Mouse (Mus musculus): ENCODE data around the gene Veph1. TPM values are rescaled to one million over a fixed set of nuclear protein-coding genes. Genes with fewer than 3 reads are reported as not detected.

Veph1 gene
- polyA plus RNA-seq, 1 experiment from 2014 or later, result 5.8 TPM

- H3K27ac ChIP-seq (ENCODE audit: low read depth, low read length), result no peak overlapping the region
- H3K4me1 ChIP-seq (ENCODE audit: control insufficient read depth, insufficient read depth, low read length), result no peaks in the 10 kb centered on the region
- H3K4me2 ChIP-seq (ENCODE audit: low read depth, low read length), result no peak overlapping the region
- H3K9me3 ChIP-seq (ENCODE audit: control insufficient read depth, low read length), result no peaks in the 10 kb centered on the region
- no peak overlapping the region for H3K9ac ChIP-seq (replicated peaks; ENCODE audit: low read depth, low read length)
- no peaks in the 10 kb centered on the region for H3K27me3 ChIP-seq (ENCODE audit: control insufficient read depth, insufficient read depth, low read length)
- no peaks in the 10 kb centered on the region for H3K36me3 ChIP-seq (ENCODE audit: control insufficient read depth, insufficient read depth, low read length)
- 64% methylated on average over 6 of the region's 6 CpGs for WGBS
- no peak overlapping the region for H3K4me3 ChIP-seq (ENCODE audit: low read depth, low read length)
- no peak; the same call in 1 of the 2 replicates for ATAC-seq (ENCODE audit: low read depth)
Measured at GRCm38 (mm10) chr3:66162612-66163011, 134.0 kb downstream of the Veph1 start.

- Histone ChIP-seq H3K4me3 (ENCODE audit: low read depth, low read length) (no peak overlapping the region), H3K36me3 (ENCODE audit: control insufficient read depth, insufficient read depth, low read length) (no peaks in the 10 kb centered on the region), H3K4me1 (ENCODE audit: control insufficient read depth, insufficient read depth, low read length) (no peaks in the 10 kb centered on the region), H3K27ac (ENCODE audit: low read depth, low read length) (no peak overlapping the region), H3K27me3 (ENCODE audit: control insufficient read depth, insufficient read depth, low read length) (no peaks in the 10 kb centered on the region), H3K9me3 (ENCODE audit: control insufficient read depth, low read length) (no peaks in the 10 kb centered on the region), H3K4me2 (ENCODE audit: low read depth, low read length) (no peak overlapping the region), H3K9ac (replicated peaks; ENCODE audit: low read depth, low read length) (no peak overlapping the region)
- 87% methylated on average over 8 of the region's 8 CpGs for WGBS
- no peak for ATAC-seq (ENCODE audit: low read depth)
Measured at GRCm38 (mm10) chr3:66157947-66158346, 138.7 kb downstream of the Veph1 start.

GRCm38 (mm10) chr3:66137601-66138000, 159.0 kb downstream of the Veph1 start:
- no peaks in the 10 kb centered on the region for H3K36me3 ChIP-seq (ENCODE audit: control insufficient read depth, insufficient read depth, low read length)
- no peak overlapping the region for H3K27ac ChIP-seq (ENCODE audit: low read depth, low read length)
- H3K9me3 ChIP-seq (ENCODE audit: control insufficient read depth, low read length), result no peaks in the 10 kb centered on the region
- 80% methylated on average over 7 of the region's 7 CpGs for WGBS
- no peak overlapping the region for H3K4me3 ChIP-seq (ENCODE audit: low read depth, low read length)
- H3K27me3 ChIP-seq (ENCODE audit: control insufficient read depth, insufficient read depth, low read length), result no peaks in the 10 kb centered on the region
- H3K4me1 ChIP-seq (ENCODE audit: control insufficient read depth, insufficient read depth, low read length), result no peaks in the 10 kb centered on the region
- no peak overlapping the region for H3K9ac ChIP-seq (replicated peaks; ENCODE audit: low read depth, low read length)
- H3K4me2 ChIP-seq (ENCODE audit: low read depth, low read length), result no peak overlapping the region
- no peak for ATAC-seq (ENCODE audit: low read depth)

GRCm38 (mm10) chr3:66131264-66131950, 165.2 kb downstream of the Veph1 start:
- no peaks in the 10 kb centered on the region for H3K27me3 ChIP-seq (ENCODE audit: control insufficient read depth, insufficient read depth, low read length)
- H3K9me3 ChIP-seq (ENCODE audit: control insufficient read depth, low read length), result no peaks in the 10 kb centered on the region
- no peak overlapping the region for H3K27ac ChIP-seq (ENCODE audit: low read depth, low read length)
- no peaks in the 10 kb centered on the region for H3K36me3 ChIP-seq (ENCODE audit: control insufficient read depth, insufficient read depth, low read length)
- no peak overlapping the region for H3K9ac ChIP-seq (replicated peaks; ENCODE audit: low read depth, low read length)
- WGBS, result 64% methylated on average over 4 of the region's 4 CpGs
- H3K4me1 ChIP-seq (ENCODE audit: control insufficient read depth, insufficient read depth, low read length), result no peaks in the 10 kb centered on the region
- no peak for ATAC-seq (ENCODE audit: low read depth)
- H3K4me2 ChIP-seq (ENCODE audit: low read depth, low read length), result no peak overlapping the region
- H3K4me3 ChIP-seq (ENCODE audit: low read depth, low read length), result no peak overlapping the region

- no peaks in the 10 kb centered on the region for H3K27me3 ChIP-seq (ENCODE audit: control insufficient read depth, insufficient read depth, low read length)
- no peaks in the 10 kb centered on the region for H3K4me1 ChIP-seq (ENCODE audit: control insufficient read depth, insufficient read depth, low read length)
- H3K4me2 ChIP-seq (ENCODE audit: low read depth, low read length), result no peak overlapping the region
- WGBS, result 81% methylated on average over 5 of the region's 5 CpGs
- H3K4me3 ChIP-seq (ENCODE audit: low read depth, low read length), result no peak overlapping the region
- ATAC-seq (ENCODE audit: low read depth), result no peak
- no peak overlapping the region for H3K9ac ChIP-seq (replicated peaks; ENCODE audit: low read depth, low read length)
- no peaks in the 10 kb centered on the region for H3K9me3 ChIP-seq (ENCODE audit: control insufficient read depth, low read length)
- H3K36me3 ChIP-seq (ENCODE audit: control insufficient read depth, insufficient read depth, low read length), result no peaks in the 10 kb centered on the region
- no peak overlapping the region for H3K27ac ChIP-seq (ENCODE audit: low read depth, low read length)
Measured at GRCm38 (mm10) chr3:66129689-66130088, 166.9 kb downstream of the Veph1 start.

- Histone ChIP-seq H3K4me3 (ENCODE audit: low read depth, low read length) (no peak overlapping the region), H3K36me3 (ENCODE audit: control insufficient read depth, insufficient read depth, low read length) (no peaks in the 10 kb centered on the region), H3K27me3 (ENCODE audit: control insufficient read depth, insufficient read depth, low read length) (no peaks in the 10 kb centered on the region), H3K4me1 (ENCODE audit: control insufficient read depth, insufficient read depth, low read length) (no peaks in the 10 kb centered on the region), H3K9me3 (ENCODE audit: control insufficient read depth, low read length) (no peaks in the 10 kb centered on the region), H3K27ac (ENCODE audit: low read depth, low read length) (no peak overlapping the region), H3K9ac (replicated peaks; ENCODE audit: low read depth, low read length) (no peak overlapping the region), H3K4me2 (ENCODE audit: low read depth, low read length) (no peak overlapping the region)
- 79% methylated on average over 5 of the region's 5 CpGs for WGBS
- no peak for ATAC-seq (ENCODE audit: low read depth)
Measured at GRCm38 (mm10) chr3:66105493-66105892, 191.1 kb downstream of the Veph1 start.

GRCm38 (mm10) chr3:66102599-66102932, 194.1 kb downstream of the Veph1 start:
- H3K4me2 ChIP-seq (ENCODE audit: low read depth, low read length), result no peak overlapping the region
- H3K27ac ChIP-seq (ENCODE audit: low read depth, low read length), result no peak overlapping the region
- no peak overlapping the region for H3K9ac ChIP-seq (replicated peaks; ENCODE audit: low read depth, low read length)
- WGBS, result 84% methylated on average over 3 of the region's 3 CpGs
- H3K4me1 ChIP-seq (ENCODE audit: control insufficient read depth, insufficient read depth, low read length), result no peaks in the 10 kb centered on the region
- H3K27me3 ChIP-seq (ENCODE audit: control insufficient read depth, insufficient read depth, low read length), result no peaks in the 10 kb centered on the region
- no peak overlapping the region for H3K4me3 ChIP-seq (ENCODE audit: low read depth, low read length)
- ATAC-seq (ENCODE audit: low read depth), result no peak
- no peaks in the 10 kb centered on the region for H3K9me3 ChIP-seq (ENCODE audit: control insufficient read depth, low read length)
- H3K36me3 ChIP-seq (ENCODE audit: control insufficient read depth, insufficient read depth, low read length), result no peaks in the 10 kb centered on the region

- Histone ChIP-seq H3K27ac (ENCODE audit: low read depth, low read length) (no peak overlapping the region), H3K9me3 (ENCODE audit: control insufficient read depth, low read length) (no peaks in the 10 kb centered on the region), H3K4me2 (ENCODE audit: low read depth, low read length) (no peak overlapping the region), H3K9ac (replicated peaks; ENCODE audit: low read depth, low read length) (no peak overlapping the region), H3K27me3 (ENCODE audit: control insufficient read depth, insufficient read depth, low read length) (no peaks in the 10 kb centered on the region), H3K4me1 (ENCODE audit: control insufficient read depth, insufficient read depth, low read length) (no peaks in the 10 kb centered on the region), H3K4me3 (ENCODE audit: low read depth, low read length) (no peak overlapping the region), H3K36me3 (ENCODE audit: control insufficient read depth, insufficient read depth, low read length) (no peaks in the 10 kb centered on the region)
- 56% methylated on average over 11 of the region's 11 CpGs for WGBS
- ATAC-seq (ENCODE audit: low read depth), result peak; percentile 89
Measured at GRCm38 (mm10) chr3:66101809-66102598, 194.6 kb downstream of the Veph1 start.

- H3K27me3 ChIP-seq (ENCODE audit: control insufficient read depth, insufficient read depth, low read length), result no peaks in the 10 kb centered on the region
- H3K4me3 ChIP-seq (ENCODE audit: low read depth, low read length), result no peak overlapping the region
- no peaks in the 10 kb centered on the region for H3K36me3 ChIP-seq (ENCODE audit: control insufficient read depth, insufficient read depth, low read length)
- ATAC-seq (ENCODE audit: low read depth), result no peak
- no peak overlapping the region for H3K4me2 ChIP-seq (ENCODE audit: low read depth, low read length)
- H3K9ac ChIP-seq (replicated peaks; ENCODE audit: low read depth, low read length), result no peak overlapping the region
- no peaks in the 10 kb centered on the region for H3K9me3 ChIP-seq (ENCODE audit: control insufficient read depth, low read length)
- no peaks in the 10 kb centered on the region for H3K4me1 ChIP-seq (ENCODE audit: control insufficient read depth, insufficient read depth, low read length)
- 83% methylated on average over 2 of the region's 2 CpGs for WGBS
- H3K27ac ChIP-seq (ENCODE audit: low read depth, low read length), result no peak overlapping the region
Measured at GRCm38 (mm10) chr3:66101074-66101473, 195.6 kb downstream of the Veph1 start.

Measured in neural tube, embryonic 14.5 days (tissue).